Mouse (Mus musculus) midbrain, embryonic 12.5 days (tissue): ENCODE results near the gene Pik3r3. TPM values are rescaled to one million over a fixed set of nuclear protein-coding genes. Genes with fewer than 3 reads are reported as not detected.

Experiments used
- ATAC-seq: fragments of 200-750 bp; cut with Nextera tagmentation; 2 replicates; pipeline ENCODE4 v1.8.0; 2017; ENCODE audit warnings: low read depth, moderate TSS enrichment, moderate library complexity; ENCODE audit not compliant: low FRiP score
- H3K27ac ChIP-seq: fragments of 300-500 bp; sonication (generic); replicated peaks from 2 replicates; pipeline ENCODE4 v1.5.1; 2016; ENCODE audit warnings: mild to moderate bottlenecking
- H3K27me3 ChIP-seq: fragments of 300-500 bp; sonication (generic); 2 replicates; pipeline ENCODE4 v1.6.1; 2016; ENCODE audit warnings: mild to moderate bottlenecking
- H3K36me3 ChIP-seq: fragments of 300-500 bp; sonication (generic); 2 replicates; pipeline ENCODE4 v1.6.1; 2016
- H3K4me1 ChIP-seq: fragments of 300-500 bp; sonication (generic); 2 replicates; pipeline ENCODE4 v1.6.1; 2016
- H3K4me2 ChIP-seq: fragments of 300-500 bp; sonication (generic); replicated peaks from 2 replicates; pipeline ENCODE4 v1.6.1; 2016; ENCODE audit warnings: mild to moderate bottlenecking, moderate library complexity
- H3K4me3 ChIP-seq: fragments of 300-500 bp; sonication (generic); 2 replicates; pipeline ENCODE4 v1.5.1; 2016; ENCODE audit warnings: mild to moderate bottlenecking
- H3K9ac ChIP-seq: fragments of 300-500 bp; sonication (generic); replicated peaks from 2 replicates; pipeline ENCODE4 v1.6.1; 2016; ENCODE audit warnings: mild to moderate bottlenecking, moderate library complexity
- H3K9me3 ChIP-seq: fragments of 300-500 bp; sonication (generic); 2 replicates; pipeline ENCODE4 v1.6.1; 2016; ENCODE audit warnings: mild to moderate bottlenecking
- WGBS: fragments of 180-500 bp; shearing (Covaris S2); methylation state at CpG from one replicate; pipeline ENCODE4 v1.1.7; 2016; 5-methylcytosine and 5-hydroxymethylcytosine counted together
- polyA plus RNA-seq: library from polyadenylated mRNA; unstranded; fragments of >200 nt; fragmentation: Nextera tagmentation; extraction: Ambion mirVana; gene quantifications from 2 replicates; pipeline ENCODE4 v1.2.1, GENCODE M21; 2016

The Pik3r3 gene
- 117 and 127 TPM in 2 replicates for polyA plus RNA-seq

DNA sequence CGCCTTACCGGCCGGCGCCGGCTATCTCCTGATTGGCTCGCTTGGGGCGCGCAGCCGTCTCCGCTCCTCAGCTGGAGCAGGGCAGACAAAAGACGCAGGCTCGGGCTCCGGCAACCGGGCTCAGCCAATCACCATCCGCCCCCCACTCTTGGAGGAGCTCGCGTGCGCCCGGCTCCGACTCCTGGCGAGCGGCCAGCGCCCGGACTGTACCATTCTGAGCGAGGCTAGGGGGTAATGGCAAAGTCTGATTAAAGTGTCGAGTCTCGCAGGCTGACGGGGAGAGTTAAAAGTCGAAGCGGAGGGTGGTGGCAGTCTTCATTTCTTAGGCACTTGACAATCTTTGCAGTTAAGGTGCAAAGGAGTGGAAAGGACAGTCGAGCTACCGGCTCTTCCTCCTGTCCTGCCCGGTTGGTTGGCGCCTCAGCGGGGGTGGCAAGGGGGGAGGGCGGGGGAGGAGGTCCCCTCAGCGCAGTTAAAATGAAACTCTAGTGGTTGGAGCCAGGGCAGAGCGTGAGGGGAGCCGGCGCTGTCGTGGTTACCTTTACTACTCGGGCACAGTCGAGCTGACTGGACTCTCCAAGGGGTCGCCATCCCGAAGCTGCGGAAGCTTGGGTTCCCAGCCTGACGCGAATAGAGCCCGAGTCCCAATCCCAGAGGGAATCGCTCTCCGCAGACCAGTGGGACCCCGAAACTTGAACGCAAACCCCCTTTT lies at the start of gene Pik3r3:
Pik3r3 (plus strand) TSS at position 479 of the 712 bp plus-strand sequence.
- no peaks in the 10 kb centered on the region for H3K27me3 ChIP-seq
- no peaks in the 10 kb centered on the region for H3K9me3 ChIP-seq
- peaks cover 10% of the 10 kb centered on the region for H3K4me1 ChIP-seq
- H3K9ac ChIP-seq: peak within 1 kb of the TSS; percentile 95
- no peaks in the 10 kb centered on the region for H3K36me3 ChIP-seq
- ATAC-seq: peak; percentile 99
- under 1% methylated on average over 53 of the region's 53 CpGs for WGBS
- peak within 1 kb of the TSS; percentile 100 for H3K27ac ChIP-seq
- H3K4me2 ChIP-seq: peak within 1 kb of the TSS; percentile 73
- H3K4me3 ChIP-seq: peak within 1 kb of the TSS; percentile 75

DNA sequence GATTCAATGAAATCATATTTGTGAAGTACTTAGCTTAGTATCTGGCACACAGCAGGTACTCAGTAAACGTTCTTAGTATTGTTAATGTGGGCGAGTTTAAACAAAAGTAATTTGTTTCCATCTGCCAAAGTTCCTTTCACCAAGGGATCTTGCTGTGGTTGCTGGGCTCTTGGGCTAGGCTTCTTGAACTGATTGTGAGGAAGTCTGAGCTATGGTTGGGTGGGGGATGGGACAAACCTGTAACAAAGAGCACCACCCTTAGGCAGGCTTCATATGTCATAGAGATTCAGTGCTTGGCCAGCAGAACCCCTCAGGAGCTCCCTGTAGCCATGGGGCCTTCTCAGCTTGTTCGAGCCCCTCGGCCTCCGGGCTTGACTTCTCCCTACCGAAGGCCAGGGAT lies 48.3 kb upstream of the Pik3r3 start, which contains the start of the genes 1700042G07Rik and Gm49337:
1700042G07Rik (plus strand) TSS at position 301 of the 400 bp plus-strand sequence.
Gm49337 (plus strand) TSS at position 313 of the 400 bp plus-strand sequence.
- Histone ChIP-seq H3K4me3 (no peak within 1 kb of the TSS), H3K4me2 (no peak within 1 kb of the TSS), H3K36me3 (no peaks in the 10 kb centered on the region), H3K9me3 (no peaks in the 10 kb centered on the region), H3K9ac (no peak within 1 kb of the TSS), H3K4me1 (peaks cover 27% of the 10 kb centered on the region; the same call in 1 of the 2 replicates), H3K27me3 (no peaks in the 10 kb centered on the region), H3K27ac (no peak within 1 kb of the TSS)
- 87% methylated on average over 6 of the region's 6 CpGs for WGBS
- ATAC-seq: no peak

DNA sequence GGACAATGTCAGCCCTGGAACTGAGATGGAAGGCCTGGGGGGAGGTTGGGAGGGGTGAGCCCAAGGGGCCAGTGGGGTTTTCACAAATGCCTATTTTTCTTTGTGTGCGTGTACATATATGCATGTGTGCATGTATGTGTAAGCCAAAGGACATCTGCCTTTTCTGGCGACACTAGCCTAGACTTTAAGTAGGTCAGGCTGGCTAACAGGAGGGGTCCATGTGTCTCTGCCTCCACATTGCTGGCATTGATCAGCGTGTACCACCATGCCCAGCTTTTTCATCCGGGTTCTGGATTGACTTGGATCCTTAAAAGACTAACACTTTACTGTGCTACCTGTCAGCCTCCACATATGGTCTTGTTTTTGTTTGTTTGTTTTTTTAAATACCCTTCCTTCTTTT lies 47.7 kb upstream of the Pik3r3 start:
- Histone ChIP-seq H3K4me3 (no peak overlapping the region), H3K27ac (no peak overlapping the region), H3K4me1 (peaks cover 27% of the 10 kb centered on the region; the same call in 1 of the 2 replicates), H3K36me3 (no peaks in the 10 kb centered on the region), H3K9me3 (no peaks in the 10 kb centered on the region), H3K9ac (no peak overlapping the region), H3K4me2 (no peak overlapping the region), H3K27me3 (no peaks in the 10 kb centered on the region)
- ATAC-seq: no peak
- WGBS: 93% methylated on average over 4 of the region's 4 CpGs

DNA sequence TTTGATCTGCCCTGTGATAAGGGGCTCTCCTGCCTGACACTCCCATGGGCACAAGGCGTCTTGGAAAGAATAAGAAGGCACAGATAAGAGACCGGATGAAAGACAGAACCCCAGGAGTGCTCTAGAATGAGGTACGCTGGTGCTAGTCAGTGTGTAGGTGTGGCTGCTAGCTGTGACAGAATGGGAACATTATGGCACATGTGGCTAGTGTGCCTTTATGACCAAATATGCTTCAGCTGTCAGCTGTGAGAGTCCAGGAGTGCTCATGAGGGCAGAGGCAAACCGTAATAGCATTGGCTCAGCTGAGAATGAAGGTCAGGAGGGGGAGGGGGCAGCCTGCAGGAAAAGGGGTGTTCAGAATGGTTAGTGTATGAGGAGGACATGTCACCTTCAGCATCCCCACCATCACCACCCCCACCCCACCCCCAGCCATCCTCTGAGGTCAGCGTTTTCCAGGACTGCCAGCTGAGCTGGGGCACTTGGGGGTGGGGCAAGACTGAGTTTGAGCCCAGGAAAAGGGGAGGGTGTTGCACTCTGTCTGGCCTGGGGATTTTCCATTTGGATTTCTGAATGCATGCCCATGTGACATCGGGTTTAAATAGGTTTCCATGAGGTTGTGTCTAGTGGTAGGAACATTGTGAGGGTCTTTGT lies 46.8 kb upstream of the Pik3r3 start:
- Histone ChIP-seq H3K4me2 (no peak overlapping the region), H3K27me3 (no peaks in the 10 kb centered on the region), H3K27ac (no peak overlapping the region), H3K36me3 (no peaks in the 10 kb centered on the region), H3K9me3 (no peaks in the 10 kb centered on the region), H3K4me1 (peaks cover 27% of the 10 kb centered on the region; the same call in 1 of the 2 replicates), H3K4me3 (no peak overlapping the region), H3K9ac (no peak overlapping the region)
- no peak for ATAC-seq
- 38% methylated on average over 6 of the region's 6 CpGs for WGBS

DNA sequence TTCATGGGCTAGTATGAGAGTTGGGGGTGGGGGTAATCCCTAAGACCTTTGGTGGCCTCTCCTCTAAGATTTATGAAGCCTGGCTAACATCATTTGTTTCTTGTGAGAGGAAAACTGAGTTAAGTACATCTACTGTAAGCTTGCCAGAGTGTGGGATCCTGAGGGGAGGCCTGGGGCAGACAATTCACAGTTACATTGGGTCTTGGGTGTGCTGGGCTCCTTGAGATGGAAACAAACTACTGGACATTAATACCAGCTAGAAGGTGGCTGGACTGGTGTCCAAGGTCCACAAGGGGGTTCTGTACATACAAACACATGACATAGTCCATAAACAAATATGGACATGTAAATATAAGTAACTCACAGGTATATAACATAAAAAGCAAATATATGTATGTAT lies 46.3 kb upstream of the Pik3r3 start:
- no peak overlapping the region for H3K27ac ChIP-seq

DNA sequence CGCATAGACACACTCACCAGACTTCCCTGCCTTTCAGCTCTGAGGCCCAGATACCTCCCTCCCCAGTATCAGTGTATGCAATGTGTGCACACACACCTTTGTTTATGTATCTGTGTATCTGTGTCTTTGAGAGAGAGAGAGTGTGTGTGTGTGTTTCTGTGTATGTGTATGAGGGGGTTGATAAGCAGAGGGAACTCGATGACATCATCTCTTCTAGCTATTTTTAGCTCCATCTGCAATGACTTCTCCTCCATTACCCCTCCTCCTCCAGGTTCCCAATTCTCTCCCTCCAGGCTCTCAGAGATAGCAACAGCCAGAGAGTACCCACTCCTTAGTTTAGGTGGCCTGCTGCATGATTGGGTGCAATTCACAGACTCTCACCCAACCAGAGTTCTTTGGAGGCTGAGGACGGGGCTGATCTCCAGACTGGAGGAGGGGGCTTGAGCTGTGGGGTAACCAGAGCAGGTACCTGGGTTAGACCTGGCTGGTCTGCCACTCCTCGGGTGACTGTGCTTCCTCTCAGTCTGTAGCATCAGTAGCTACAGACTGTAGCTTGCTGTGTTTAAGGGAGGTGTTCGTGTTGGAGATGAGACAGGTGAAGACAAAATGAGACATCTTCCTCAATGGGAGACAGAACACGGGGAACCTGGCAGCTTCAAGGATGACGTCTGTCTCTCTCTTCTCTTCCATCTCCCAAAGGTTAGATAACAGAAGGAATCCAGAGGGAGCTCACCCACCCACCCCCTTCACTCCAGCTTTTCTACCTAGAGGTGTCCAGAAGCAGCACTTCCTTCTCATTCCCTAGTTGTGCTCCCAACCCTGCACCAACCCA lies 45.5 kb upstream of the Pik3r3 start:
- peak overlapping the region; percentile 27; the same call in 1 of the 2 replicates for H3K4me2 ChIP-seq
- no peak overlapping the region for H3K4me3 ChIP-seq
- no peak overlapping the region for H3K9ac ChIP-seq

More for the DNA sequence above, 46.3 kb upstream of the Pik3r3 start:
- Histone ChIP-seq H3K4me3 (no peak overlapping the region), H3K36me3 (no peaks in the 10 kb centered on the region), H3K27me3 (no peaks in the 10 kb centered on the region), H3K4me1 (peaks cover 27% of the 10 kb centered on the region; the same call in 1 of the 2 replicates), H3K9me3 (no peaks in the 10 kb centered on the region), H3K4me2 (no peak overlapping the region), H3K9ac (no peak overlapping the region)
- ATAC-seq: no peak

DNA sequence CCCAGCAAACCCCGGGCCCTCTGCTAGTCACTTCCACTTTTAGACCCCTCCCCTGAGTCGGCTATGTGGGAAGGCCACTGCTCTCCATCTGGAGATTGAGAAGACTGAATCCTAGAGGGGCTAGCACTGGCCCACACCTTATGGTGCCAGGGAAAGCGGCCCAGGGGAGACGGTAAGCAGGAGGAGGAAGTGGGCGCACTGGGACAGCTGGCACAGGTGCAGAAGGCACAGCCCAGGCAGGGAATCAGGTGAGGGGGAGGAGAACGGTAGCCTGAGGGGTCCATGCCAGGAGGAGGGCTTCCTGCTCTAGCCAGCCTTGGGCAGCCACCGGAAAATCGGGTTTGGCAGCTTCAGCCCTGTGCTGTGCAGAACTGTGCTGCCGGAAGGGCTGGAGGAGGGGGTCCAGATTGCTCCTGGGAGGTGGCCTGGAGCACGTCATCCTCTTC lies 44.9 kb upstream of the Pik3r3 start:
- ATAC-seq: peak; percentile 88
- H3K9ac ChIP-seq: no peak overlapping the region
- no peaks in the 10 kb centered on the region for H3K9me3 ChIP-seq
- 34% methylated on average over 10 of the region's 10 CpGs for WGBS
- no peaks in the 10 kb centered on the region for H3K36me3 ChIP-seq
- no peaks in the 10 kb centered on the region for H3K27me3 ChIP-seq
- H3K4me1 ChIP-seq: peaks cover 27% of the 10 kb centered on the region; the same call in 1 of the 2 replicates
- peak overlapping the region; percentile 56 for H3K27ac ChIP-seq
- H3K4me2 ChIP-seq: peak overlapping the region; percentile 27
- H3K4me3 ChIP-seq: peak overlapping the region; percentile 3; the same call in 1 of the 2 replicates

More for the DNA sequence above, 45.5 kb upstream of the Pik3r3 start:
- Histone ChIP-seq H3K36me3 (no peaks in the 10 kb centered on the region), H3K9me3 (no peaks in the 10 kb centered on the region), H3K27me3 (no peaks in the 10 kb centered on the region), H3K4me1 (peaks cover 27% of the 10 kb centered on the region; the same call in 1 of the 2 replicates), H3K27ac (peak overlapping the region; percentile 56)
- no peak for ATAC-seq
- WGBS: 75% methylated on average over 7 of the region's 7 CpGs

DNA sequence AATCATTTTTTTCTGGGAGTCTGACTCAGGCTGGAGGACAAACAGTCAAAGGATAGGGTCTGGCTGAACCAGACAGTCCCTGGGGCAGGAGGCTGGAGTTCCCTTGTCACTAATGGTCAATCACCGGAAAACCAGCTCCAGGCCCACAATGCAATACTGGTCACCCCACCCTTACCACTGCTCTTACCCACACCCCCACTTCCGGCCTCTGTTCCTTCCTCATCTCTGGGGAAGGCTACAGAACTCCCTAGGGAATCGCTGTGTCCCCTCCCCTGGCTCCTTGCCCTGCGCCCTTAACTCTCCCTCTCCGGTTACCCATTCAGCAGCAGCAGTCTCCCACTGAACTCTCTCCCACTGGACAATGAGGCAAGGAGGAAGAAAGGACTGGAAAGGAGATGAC lies 44.3 kb upstream of the Pik3r3 start:
- Histone ChIP-seq H3K9ac (no peak overlapping the region), H3K4me1 (peaks cover 27% of the 10 kb centered on the region; the same call in 1 of the 2 replicates), H3K9me3 (no peaks in the 10 kb centered on the region), H3K27ac (no peak overlapping the region), H3K36me3 (no peaks in the 10 kb centered on the region), H3K4me2 (0 out of 2 replicates have a peak overlapping the region, but pooled peaks have one; percentile 27), H3K27me3 (no peaks in the 10 kb centered on the region), H3K4me3 (no peak overlapping the region)
- no peak for ATAC-seq
- WGBS: 38% methylated on average over 5 of the region's 5 CpGs

DNA sequence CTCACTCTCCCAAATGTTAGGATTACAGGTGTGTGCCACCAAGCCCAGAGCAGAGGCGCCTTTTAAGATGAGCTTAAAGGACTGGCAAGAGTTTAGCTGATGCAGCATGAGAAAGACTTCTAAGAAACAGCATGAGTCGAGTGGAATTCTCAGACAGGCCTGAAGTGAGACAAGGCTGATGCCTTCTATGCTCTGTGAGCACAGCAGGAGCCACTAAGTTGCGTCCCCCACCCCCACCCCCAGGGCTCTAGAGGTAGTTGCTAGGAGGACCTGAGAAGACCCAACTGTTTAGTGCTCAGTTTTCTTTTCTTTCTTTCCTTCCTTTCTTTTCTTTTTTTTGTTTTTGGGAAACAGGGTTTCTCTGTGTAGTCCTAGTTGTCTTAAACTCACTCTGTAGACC lies 39.3 kb upstream of the Pik3r3 start:
- peaks cover 7% of the 10 kb centered on the region; the same call in 1 of the 2 replicates for H3K27me3 ChIP-seq
- H3K4me3 ChIP-seq: no peak overlapping the region
- no peak for ATAC-seq
- H3K4me1 ChIP-seq: peaks cover 14% of the 10 kb centered on the region
- H3K36me3 ChIP-seq: no peaks in the 10 kb centered on the region
- H3K9me3 ChIP-seq: no peaks in the 10 kb centered on the region
- H3K27ac ChIP-seq: no peak overlapping the region
- WGBS: 29% methylated on average over 3 of the region's 3 CpGs
- H3K4me2 ChIP-seq: no peak overlapping the region
- H3K9ac ChIP-seq: no peak overlapping the region

DNA sequence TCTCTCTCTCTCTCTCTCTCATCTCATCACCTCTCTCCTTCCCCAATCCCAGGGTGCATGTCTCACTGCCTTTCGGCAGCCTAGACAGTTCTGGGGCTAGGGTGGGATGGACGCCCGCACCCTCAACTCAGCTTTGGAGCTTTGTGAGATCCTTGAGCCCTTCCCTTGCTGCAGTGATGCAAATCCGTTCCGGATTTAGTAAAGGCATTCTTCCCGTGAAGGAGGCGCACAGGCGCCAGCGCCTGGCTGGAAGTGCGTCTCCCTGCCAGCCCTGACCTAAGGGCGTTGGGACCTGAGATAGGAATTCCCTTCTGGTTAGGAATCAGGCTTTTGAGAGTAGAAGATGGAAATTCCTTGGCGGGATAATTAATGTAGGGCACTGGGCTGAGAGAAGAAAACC lies 38.7 kb upstream of the Pik3r3 start:
- peak overlapping the region; percentile 41 for H3K4me2 ChIP-seq
- H3K4me3 ChIP-seq: no peak overlapping the region
- H3K9ac ChIP-seq: peak overlapping the region; percentile 34; the same call in 1 of the 2 replicates
- peaks cover 7% of the 10 kb centered on the region; the same call in 1 of the 2 replicates for H3K27me3 ChIP-seq
- H3K36me3 ChIP-seq: no peaks in the 10 kb centered on the region
- H3K4me1 ChIP-seq: peaks cover 9% of the 10 kb centered on the region
- no peak for ATAC-seq
- no peak overlapping the region for H3K27ac ChIP-seq
- 2% methylated on average over 12 of the region's 12 CpGs for WGBS
- no peaks in the 10 kb centered on the region for H3K9me3 ChIP-seq

DNA sequence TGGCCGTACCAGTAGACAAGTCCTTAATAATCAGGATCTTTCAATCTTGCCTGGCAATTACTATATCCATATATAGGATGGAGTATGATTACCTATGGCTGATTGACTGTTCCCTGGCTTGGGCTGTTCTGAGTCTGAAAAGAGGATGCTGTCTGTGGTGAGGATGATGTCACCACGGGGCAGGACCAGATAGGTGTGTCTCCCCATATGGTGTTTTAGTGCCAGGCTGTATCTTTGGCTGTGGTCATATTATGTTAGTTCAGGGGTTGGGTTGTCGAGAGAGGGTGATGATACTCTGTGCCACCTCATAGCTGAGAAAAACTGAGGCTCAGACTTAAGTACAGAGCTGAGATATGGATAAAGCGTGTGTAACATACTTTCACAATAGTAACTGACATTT lies 36.3 kb upstream of the Pik3r3 start:
- Histone ChIP-seq H3K4me1 (peaks cover 7% of the 10 kb centered on the region), H3K27me3 (peaks cover 7% of the 10 kb centered on the region; the same call in 1 of the 2 replicates), H3K36me3 (no peaks in the 10 kb centered on the region), H3K27ac (no peak overlapping the region), H3K4me3 (no peak overlapping the region), H3K4me2 (no peak overlapping the region), H3K9me3 (no peaks in the 10 kb centered on the region), H3K9ac (no peak overlapping the region)
- WGBS: 90% methylated on average over 4 of the region's 4 CpGs
- ATAC-seq: no peak
